Mouse (Mus musculus) layer of hippocampus, adult 9-10 months (tissue): ENCODE measurements at regions not wholly inside any gene's neighbourhood (a gene's known extent, or its start where the extent isn't known, plus 50 kb on each side); places are given as distances from the start of the nearest gene placed in this dataset.
A peak's percentile ranks its signal among the peaks of the same experiment; 100 is the strongest.

Source experiments
- DNase-seq: peaks from one replicate; pipeline ENCODE4 v3.0.0; 2022; ENCODE audit warnings: low spot score

DNA sequence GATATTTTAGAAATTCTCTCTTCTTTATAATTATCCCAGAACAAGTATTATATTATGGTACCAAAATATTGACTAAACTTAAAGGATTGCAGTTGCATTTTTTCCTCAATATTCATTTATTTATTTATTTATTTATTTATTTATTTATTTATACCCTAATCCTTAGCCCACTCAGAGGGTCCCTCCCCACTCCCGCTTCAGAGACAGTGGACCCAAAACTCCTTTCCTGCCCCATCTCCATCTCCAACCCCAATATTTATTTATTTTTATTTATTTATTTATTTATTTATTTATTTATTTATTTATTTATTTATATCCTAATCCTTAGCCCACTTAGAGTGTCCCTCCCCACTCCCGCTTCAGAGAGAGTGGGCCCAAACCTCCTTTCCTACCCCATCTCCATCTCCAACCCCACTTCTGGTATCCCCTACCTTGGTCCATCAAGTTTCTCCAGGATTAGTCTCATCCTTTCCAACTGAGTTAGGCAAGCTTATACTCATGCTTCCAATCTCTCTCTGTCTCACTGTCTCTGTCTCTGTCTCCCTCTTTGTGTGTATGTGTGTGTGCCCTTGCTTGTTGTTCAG is 1340.8 kb downstream of the Cntnap5b start:
- DNase-seq = no peak

DNA sequence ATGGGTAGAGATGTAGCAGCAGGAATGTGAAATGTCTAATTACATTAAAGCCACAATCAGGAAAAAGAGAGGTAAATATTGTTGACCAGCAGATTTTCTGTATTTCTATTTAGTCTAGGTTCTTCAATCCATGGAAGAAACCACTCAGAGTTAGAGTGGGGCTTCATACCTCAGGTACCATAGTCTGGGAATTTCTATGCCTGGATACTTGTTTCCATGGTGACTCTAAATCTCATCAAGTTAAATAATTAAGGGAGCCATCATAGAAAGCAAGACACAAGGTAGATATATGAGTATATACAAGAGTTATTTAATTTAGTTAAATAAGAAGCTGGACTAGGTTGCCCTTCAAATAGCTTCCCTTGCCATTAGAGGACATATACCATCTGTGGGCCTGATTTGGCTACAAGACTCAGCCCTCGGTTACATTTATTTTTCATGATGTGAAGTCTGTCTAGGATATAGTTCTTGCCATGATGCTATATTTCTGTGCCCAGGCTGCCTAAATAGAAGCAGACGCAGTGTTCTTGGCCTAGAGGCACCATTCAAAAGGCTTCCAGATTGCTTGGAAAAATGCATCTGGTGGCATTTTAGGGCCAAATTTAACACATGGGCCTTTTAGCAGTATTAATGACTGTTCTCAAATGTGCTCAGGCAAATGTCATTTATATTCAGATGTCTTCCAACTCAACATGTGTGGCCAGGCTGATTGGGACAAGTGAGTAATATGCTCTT is 1349.7 kb downstream of the Cntnap5b start:
- DNase-seq = peak; percentile 72

DNA sequence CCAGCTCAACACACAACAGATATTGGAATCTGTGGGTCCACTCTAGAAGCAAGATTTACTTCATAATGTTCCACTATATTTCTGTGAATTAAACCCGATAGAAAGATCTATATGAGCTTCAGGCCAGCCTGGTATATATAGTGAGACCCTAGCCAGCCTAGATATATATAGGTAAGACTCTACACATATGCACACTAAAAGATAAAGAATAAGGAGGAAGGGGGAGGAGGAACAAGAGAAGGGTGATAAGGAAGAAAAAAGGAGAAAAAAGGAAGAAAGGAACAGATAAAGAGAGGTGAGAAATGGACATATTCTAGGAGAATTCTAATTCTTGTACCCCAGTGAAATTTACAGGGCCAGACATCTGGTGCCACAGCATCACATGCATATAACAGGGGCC is 1354.7 kb downstream of the Cntnap5b start:
- no peak for DNase-seq

DNA sequence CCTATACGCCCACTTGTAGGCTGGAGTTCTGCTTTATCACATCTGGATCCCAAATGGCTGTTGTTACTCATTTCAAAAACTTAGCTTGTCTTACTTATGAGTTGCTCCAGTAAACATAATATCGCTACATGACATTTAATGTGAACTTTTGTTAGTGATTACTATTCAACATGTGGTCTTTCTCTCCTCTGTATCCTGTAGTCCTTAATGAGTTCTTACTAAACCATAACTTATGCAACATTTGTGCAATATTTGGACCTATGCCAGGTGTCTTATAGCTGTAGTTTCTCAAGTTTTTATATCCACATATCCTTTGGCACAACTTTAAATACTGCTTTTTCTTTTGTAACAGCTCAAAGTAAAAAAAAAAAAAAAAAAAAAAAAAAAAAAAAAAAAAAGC is 1394.1 kb downstream of the Cntnap5b start:
- no peak for DNase-seq
